Mouse (Mus musculus): ENCODE results near the gene Adk. TPM values are rescaled to one million over a fixed set of nuclear protein-coding genes. Genes with fewer than 3 reads are reported as not detected.

The Adk gene
- polyA plus RNA-seq, 1 experiment = 27.3 TPM

GRCm38 (mm10) chr14:21356286-21356685, 303.9 kb downstream of the Adk start:
- no peak overlapping the region for H3K4me3 ChIP-seq (replicated peaks; ENCODE audit: control insufficient read depth, low read depth, low read length)
- no peak overlapping the region for H3K27ac ChIP-seq (ENCODE audit: control insufficient read depth, insufficient read depth, low read depth, low read length, poor library complexity)
- TF ChIP-seq POLR2A (IDR thresholded peaks at IDR 0.05; ENCODE audit: borderline replicate concordance, control insufficient read depth, low read depth, low read length) (no peak), CTCF (IDR thresholded peaks at IDR 0.05; ENCODE audit: control insufficient read depth, insufficient read depth, low read length) (no peak)
- H3K4me1 ChIP-seq (ENCODE audit: control insufficient read depth, insufficient read depth, low read length) = no peaks in the 10 kb centered on the region
- WGBS = 79% methylated on average over 1 of the region's 1 CpGs

GRCm38 (mm10) chr14:21359207-21359895, 307.0 kb downstream of the Adk start:
- 89% methylated on average over 10 of the region's 10 CpGs for WGBS
- Histone ChIP-seq H3K4me3 (replicated peaks; ENCODE audit: control insufficient read depth, low read depth, low read length) (no peak overlapping the region), H3K27ac (ENCODE audit: control insufficient read depth, insufficient read depth, low read depth, low read length, poor library complexity) (no peak overlapping the region)

GRCm38 (mm10) chr14:21359896-21360525, 307.6 kb downstream of the Adk start:
- WGBS = 91% methylated on average over 7 of the region's 12 CpGs
- H3K4me1 ChIP-seq (ENCODE audit: control insufficient read depth, insufficient read depth, low read length) = no peaks in the 10 kb centered on the region
- TF ChIP-seq POLR2A (IDR thresholded peaks at IDR 0.05; ENCODE audit: borderline replicate concordance, control insufficient read depth, low read depth, low read length) = no peak
- TF ChIP-seq CTCF (IDR thresholded peaks at IDR 0.05; ENCODE audit: control insufficient read depth, insufficient read depth, low read length) = no peak

More at GRCm38 (mm10) chr14:21359207-21359895, 307.0 kb downstream of the Adk start:
- no peaks in the 10 kb centered on the region for H3K4me1 ChIP-seq (ENCODE audit: control insufficient read depth, insufficient read depth, low read length)
- TF ChIP-seq POLR2A (IDR thresholded peaks at IDR 0.05; ENCODE audit: borderline replicate concordance, control insufficient read depth, low read depth, low read length) (no peak), CTCF (IDR thresholded peaks at IDR 0.05; ENCODE audit: control insufficient read depth, insufficient read depth, low read length) (no peak)

GRCm38 (mm10) chr14:21367095-21367494, 314.7 kb downstream of the Adk start:
- Histone ChIP-seq H3K27ac (ENCODE audit: control insufficient read depth, insufficient read depth, low read depth, low read length, poor library complexity) (no peak overlapping the region), H3K4me1 (ENCODE audit: control insufficient read depth, insufficient read depth, low read length) (no peaks in the 10 kb centered on the region), H3K4me3 (replicated peaks; ENCODE audit: control insufficient read depth, low read depth, low read length) (no peak overlapping the region)
- TF ChIP-seq POLR2A (IDR thresholded peaks at IDR 0.05; ENCODE audit: borderline replicate concordance, control insufficient read depth, low read depth, low read length) = no peak
- no peak for TF ChIP-seq CTCF (IDR thresholded peaks at IDR 0.05; ENCODE audit: control insufficient read depth, insufficient read depth, low read length)
- WGBS = 83% methylated on average over 2 of the region's 2 CpGs

More at GRCm38 (mm10) chr14:21359896-21360525, 307.6 kb downstream of the Adk start:
- Histone ChIP-seq H3K27ac (ENCODE audit: control insufficient read depth, insufficient read depth, low read depth, low read length, poor library complexity) (no peak overlapping the region), H3K4me3 (replicated peaks; ENCODE audit: control insufficient read depth, low read depth, low read length) (no peak overlapping the region)

- Histone ChIP-seq H3K4me1 (ENCODE audit: control insufficient read depth, insufficient read depth, low read length) (no peaks in the 10 kb centered on the region), H3K27ac (ENCODE audit: control insufficient read depth, insufficient read depth, low read depth, low read length, poor library complexity) (no peak overlapping the region), H3K4me3 (replicated peaks; ENCODE audit: control insufficient read depth, low read depth, low read length) (no peak overlapping the region)
- WGBS = 78% methylated on average over 2 of the region's 2 CpGs
- TF ChIP-seq POLR2A (IDR thresholded peaks at IDR 0.05; ENCODE audit: borderline replicate concordance, control insufficient read depth, low read depth, low read length) (no peak), CTCF (IDR thresholded peaks at IDR 0.05; ENCODE audit: control insufficient read depth, insufficient read depth, low read length) (no peak)
These were observed 316.2 kb downstream of the Adk start for GRCm38 (mm10) chr14:21368622-21369021.

GRCm38 (mm10) chr14:21369127-21369526, 316.8 kb downstream of the Adk start:
- TF ChIP-seq POLR2A (IDR thresholded peaks at IDR 0.05; ENCODE audit: borderline replicate concordance, control insufficient read depth, low read depth, low read length) (no peak), CTCF (IDR thresholded peaks at IDR 0.05; ENCODE audit: control insufficient read depth, insufficient read depth, low read length) (no peak)
- Histone ChIP-seq H3K4me1 (ENCODE audit: control insufficient read depth, insufficient read depth, low read length) (no peaks in the 10 kb centered on the region), H3K27ac (ENCODE audit: control insufficient read depth, insufficient read depth, low read depth, low read length, poor library complexity) (no peak overlapping the region), H3K4me3 (replicated peaks; ENCODE audit: control insufficient read depth, low read depth, low read length) (no peak overlapping the region)
- 61% methylated on average over 5 of the region's 5 CpGs for WGBS

- whole genome bisulfite sequencing = 78% methylated on average over 2 of the region's 2 CpGs
- TF ChIP-seq CTCF (IDR thresholded peaks at IDR 0.05; ENCODE audit: control insufficient read depth, insufficient read depth, low read length) = no peak
- TF ChIP-seq POLR2A (IDR thresholded peaks at IDR 0.05; ENCODE audit: borderline replicate concordance, control insufficient read depth, low read depth, low read length) = no peak
- H3K4me1 ChIP-seq (ENCODE audit: control insufficient read depth, insufficient read depth, low read length) = no peaks in the 10 kb centered on the region
- no peak overlapping the region for H3K4me3 ChIP-seq (replicated peaks; ENCODE audit: control insufficient read depth, low read depth, low read length)
- no peak overlapping the region for H3K27ac ChIP-seq (ENCODE audit: control insufficient read depth, insufficient read depth, low read depth, low read length, poor library complexity)
These were observed 319.6 kb downstream of the Adk start for GRCm38 (mm10) chr14:21371946-21372345.

- TF ChIP-seq POLR2A (IDR thresholded peaks at IDR 0.05; ENCODE audit: borderline replicate concordance, control insufficient read depth, low read depth, low read length) (no peak), CTCF (IDR thresholded peaks at IDR 0.05; ENCODE audit: control insufficient read depth, insufficient read depth, low read length) (no peak)
- 95% methylated on average over 5 of the region's 5 CpGs for WGBS
- no peak overlapping the region for H3K27ac ChIP-seq (ENCODE audit: control insufficient read depth, insufficient read depth, low read depth, low read length, poor library complexity)
- no peak overlapping the region for H3K4me3 ChIP-seq (replicated peaks; ENCODE audit: control insufficient read depth, low read depth, low read length)
- H3K4me1 ChIP-seq (ENCODE audit: control insufficient read depth, insufficient read depth, low read length) = no peaks in the 10 kb centered on the region
These were observed 320.3 kb downstream of the Adk start for GRCm38 (mm10) chr14:21372689-21373088.
